Mouse (Mus musculus): ENCODE measurements around the gene Gbx2.

The Gbx2 gene

GRCm38 (mm10) chr1:89931120-89931519, at the start of gene Gbx2:
TSS of gene Gbx2 (minus strand) at chr1:89931179.
- no peak for DNase-seq (ENCODE audit: low spot score in 2 of 2)

- DNase-seq (ENCODE audit: low spot score in 2 of 2), result no peak
Measured at GRCm38 (mm10) chr1:89977261-89977660, 46.3 kb upstream of the Gbx2 start.

GRCm38 (mm10) chr1:89976411-89976810, 45.4 kb upstream of the Gbx2 start:
- DNase-seq (ENCODE audit: low spot score in 2 of 2), result no peak

GRCm38 (mm10) chr1:89974541-89974940, 43.6 kb upstream of the Gbx2 start:
- DNase-seq (ENCODE audit: low spot score in 2 of 2), result no peak

DNA sequence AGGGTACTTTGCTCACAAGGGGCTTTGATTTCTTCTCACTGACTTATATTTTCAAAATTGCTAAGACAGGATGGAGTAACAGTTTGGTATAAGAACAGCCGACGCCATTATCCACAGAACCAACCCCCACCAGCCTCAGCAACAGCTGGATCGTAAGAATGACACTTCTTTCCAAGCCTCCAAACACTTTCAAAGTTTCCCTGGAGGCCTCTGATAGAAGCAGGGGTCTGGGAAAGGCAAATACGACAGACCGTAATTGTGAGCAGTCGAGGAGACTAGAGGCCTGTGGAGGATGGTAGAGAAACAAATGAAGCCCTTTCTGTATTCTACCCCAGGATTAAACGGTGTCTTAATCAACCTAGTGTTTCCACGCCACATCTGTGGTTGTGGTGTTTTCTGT, 40.9 kb upstream of the Gbx2 start:
- no peak for DNase-seq (ENCODE audit: low spot score in 2 of 2)

GRCm38 (mm10) chr1:89969714-89970110, 38.7 kb upstream of the Gbx2 start:
- DNase-seq (ENCODE audit: low spot score in 2 of 2), result no peak

DNA sequence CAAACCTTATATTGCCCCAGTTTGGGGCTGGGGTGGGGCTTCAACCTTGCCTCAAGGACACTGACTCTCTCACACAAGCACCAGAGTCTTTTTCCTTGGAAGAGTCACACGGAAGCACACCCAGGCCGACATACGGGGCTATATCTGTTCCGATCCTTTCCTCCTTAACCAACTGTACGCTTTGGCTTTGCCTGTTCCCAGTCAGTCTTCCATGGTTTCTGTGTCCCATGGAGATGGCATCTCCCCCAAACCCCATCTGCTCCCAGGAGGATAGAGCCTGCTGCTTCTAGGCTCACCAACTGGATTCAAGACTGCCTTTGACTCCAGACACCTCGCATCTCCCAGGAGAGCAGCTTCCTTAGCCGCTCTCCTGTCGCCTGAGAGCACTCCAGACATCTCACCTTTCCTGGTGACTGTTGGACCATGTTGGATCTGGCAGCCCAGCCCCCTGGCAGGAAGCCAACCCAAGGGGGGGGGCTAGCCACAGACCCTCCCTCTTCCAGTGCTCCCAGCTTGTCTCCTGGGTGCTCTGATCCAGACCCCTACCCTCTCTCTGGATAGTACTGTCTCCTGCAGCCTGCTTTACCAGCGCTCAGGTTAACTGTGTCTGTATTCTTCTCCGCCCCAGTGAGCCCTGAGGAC, 38.2 kb upstream of the Gbx2 start:
- DNase-seq (ENCODE audit: low spot score in 2 of 2), result no peak

- DNase-seq (ENCODE audit: low spot score in 2 of 2), result peak; percentile 74 to 75
Measured at GRCm38 (mm10) chr1:89968111-89968851, 37.3 kb upstream of the Gbx2 start.

DNA sequence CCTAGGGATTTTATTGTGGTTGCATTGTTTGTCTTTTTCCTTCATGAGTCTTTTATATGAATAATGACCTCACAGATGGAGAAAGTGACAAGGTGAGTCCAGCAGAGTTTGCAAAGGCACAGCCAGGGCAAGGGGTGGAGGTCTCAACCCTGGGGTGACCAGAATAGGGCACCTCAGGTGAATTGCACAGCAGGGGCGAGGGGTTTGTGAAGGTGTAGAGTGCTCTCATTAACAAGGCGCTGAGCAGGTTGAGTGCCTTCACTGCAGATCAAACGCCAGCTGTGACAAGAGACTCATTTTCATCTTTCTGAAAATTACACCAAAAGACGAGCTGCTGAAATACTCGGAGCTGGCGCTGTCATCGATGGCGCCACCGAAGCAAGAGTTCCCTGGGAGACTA, 36.6 kb upstream of the Gbx2 start:
- DNase-seq (ENCODE audit: low spot score in 2 of 2), result peak; percentile 34 to 47

- DNase-seq (ENCODE audit: low spot score in 2 of 2), result no peak
Measured at GRCm38 (mm10) chr1:89964426-89964825, 33.4 kb upstream of the Gbx2 start.

DNA sequence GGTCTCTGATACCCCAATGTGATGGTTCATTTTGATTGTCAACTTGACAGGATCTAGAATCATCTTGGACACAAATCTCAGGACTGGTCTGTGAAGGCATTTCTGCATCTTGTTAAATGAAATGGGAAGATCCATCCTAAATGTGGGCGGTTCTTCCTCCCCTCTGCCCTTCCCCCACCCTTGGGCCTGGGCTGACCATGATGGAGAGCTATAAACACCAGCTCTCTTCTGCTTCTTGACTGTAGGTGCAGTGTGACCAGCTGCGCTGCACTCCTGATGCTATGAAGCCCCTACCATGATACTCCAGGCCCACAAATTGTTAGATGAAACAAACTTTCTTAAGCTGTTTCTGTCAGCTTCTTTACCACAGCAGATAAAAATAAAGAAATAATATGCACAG, 32.3 kb upstream of the Gbx2 start:
- DNase-seq (ENCODE audit: low spot score in 2 of 2), result peak in 1 of 2 experiments; percentile 17

DNA sequence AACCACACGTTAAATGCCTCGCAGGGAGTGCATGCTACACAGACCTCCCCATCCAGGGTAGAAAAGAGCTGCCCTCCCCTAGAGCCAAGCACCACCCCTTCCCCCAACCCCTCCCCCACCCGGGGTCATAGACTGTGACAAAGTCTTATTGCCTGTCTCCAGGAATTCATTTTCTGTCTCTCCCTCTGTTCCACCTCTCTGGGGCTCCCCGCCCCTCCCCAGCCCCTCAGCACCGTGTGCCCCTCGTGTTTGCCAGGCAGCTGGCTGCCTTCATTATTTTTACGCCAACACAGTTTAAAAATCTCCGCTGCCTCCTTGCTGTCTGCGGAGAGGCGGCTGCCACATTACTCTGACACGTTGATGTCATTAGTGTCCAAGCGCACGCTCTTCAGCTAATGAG, 31.1 kb upstream of the Gbx2 start:
- no peak for DNase-seq (ENCODE audit: low spot score in 2 of 2)

DNA sequence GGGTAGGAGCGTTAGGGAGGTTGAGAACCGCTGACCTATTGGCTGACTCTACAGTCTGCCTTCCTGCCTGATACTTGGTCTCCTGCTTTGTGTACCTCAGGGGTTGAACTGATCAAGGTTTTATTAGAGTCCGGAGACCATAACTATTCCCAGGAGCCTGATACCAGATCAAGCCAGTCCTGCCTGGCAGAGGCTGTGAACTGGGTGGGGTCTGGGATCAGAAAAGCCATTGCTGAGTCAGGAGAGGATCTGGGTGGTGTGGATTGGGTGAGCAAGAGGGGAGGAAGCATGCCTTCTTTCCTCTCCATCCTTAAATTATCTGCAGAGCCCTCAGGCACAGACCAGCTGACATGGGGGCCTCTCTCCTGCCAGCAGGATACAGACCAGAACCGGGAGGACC, 28.4 kb upstream of the Gbx2 start:
- no peak for DNase-seq (ENCODE audit: low spot score in 2 of 2)

- DNase-seq (ENCODE audit: low spot score in 2 of 2), result peak; percentile 62 to 71
Measured at GRCm38 (mm10) chr1:89943202-89943601, 12.2 kb upstream of the Gbx2 start.

DNA sequence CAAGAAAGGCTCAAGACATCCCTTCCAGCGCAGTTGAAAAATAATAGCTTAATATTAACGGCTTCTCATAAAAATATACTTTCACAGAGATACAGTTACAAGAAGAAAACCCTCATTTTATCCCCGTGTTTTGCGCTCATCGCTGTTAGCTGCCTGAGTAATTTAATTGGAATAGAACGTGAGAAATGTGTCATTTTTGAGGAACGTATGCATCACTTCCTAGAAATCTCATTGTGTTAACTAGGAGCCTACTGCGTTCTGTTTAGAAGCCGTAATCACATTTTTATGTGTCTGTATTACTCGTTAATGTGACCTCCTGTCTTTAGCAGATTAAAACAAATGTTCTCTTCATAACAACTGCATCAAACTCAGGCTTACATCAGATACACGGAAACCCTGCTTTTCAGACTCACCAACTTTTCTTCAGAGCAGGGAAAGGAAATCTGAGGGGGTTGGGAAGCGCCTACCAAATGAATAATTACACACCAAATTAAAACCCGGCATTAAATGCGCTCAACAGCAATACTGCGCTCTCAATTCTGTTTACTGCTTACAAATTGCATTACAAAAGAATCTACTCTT, 11.5 kb upstream of the Gbx2 start:
- DNase-seq (ENCODE audit: low spot score in 2 of 2), result no peak

- no peak for DNase-seq (ENCODE audit: low spot score in 2 of 2)
Measured at GRCm38 (mm10) chr1:89941701-89942381, 10.9 kb upstream of the Gbx2 start.

GRCm38 (mm10) chr1:89940961-89941524, 10.1 kb upstream of the Gbx2 start:
- no peak for DNase-seq (ENCODE audit: low spot score in 2 of 2)

GRCm38 (mm10) chr1:89939981-89940726, 9.2 kb upstream of the Gbx2 start:
- DNase-seq (ENCODE audit: low spot score in 2 of 2), result peak in 1 of 2 experiments; percentile 68

GRCm38 (mm10) chr1:89939596-89939960, 8.6 kb upstream of the Gbx2 start:
- DNase-seq (ENCODE audit: low spot score in 2 of 2), result no peak

GRCm38 (mm10) chr1:89938884-89939595, 8.1 kb upstream of the Gbx2 start:
- DNase-seq (ENCODE audit: low spot score in 2 of 2), result no peak
